Mouse (Mus musculus) A20 (cell line): ENCODE results near the gene Slc11a1.
"Not testable (repeated sequence)": the region's sequence is repeated elsewhere in the genome, so short reads cannot be mapped to it uniquely, and the experiment has no call there.

ENCODE experiments used
- DNase-seq: peaks from one replicate; pipeline ENCODE4 v3.0.0-alpha.2; 2011; ENCODE audit warnings: low read depth, low spot score

The Slc11a1 gene

GRCm38 (mm10) chr1:74374980-74375379 is at the start of gene Slc11a1:
Gene Slc11a1 (plus strand): TSS chr1:74375195.
- no peak for DNase-seq

- not testable (repeated sequence) for DNase-seq
Observed at GRCm38 (mm10) chr1:74326916-74327315, 48.1 kb upstream of the Slc11a1 start.

GRCm38 (mm10) chr1:74329899-74330431 is 45.0 kb upstream of the Slc11a1 start:
- DNase-seq: no peak

GRCm38 (mm10) chr1:74331046-74331681 is 43.8 kb upstream of the Slc11a1 start:
- DNase-seq: no peak

GRCm38 (mm10) chr1:74332241-74332763 is 42.7 kb upstream of the Slc11a1 start:
- DNase-seq: peak; percentile 100

- peak; percentile 62 for DNase-seq
Observed at GRCm38 (mm10) chr1:74332930-74333329, 42.1 kb upstream of the Slc11a1 start.

- DNase-seq: no peak
Observed at GRCm38 (mm10) chr1:74334607-74335006, 40.4 kb upstream of the Slc11a1 start.

GRCm38 (mm10) chr1:74335033-74335432 is 40.0 kb upstream of the Slc11a1 start:
- no peak for DNase-seq

- no peak for DNase-seq
Observed at GRCm38 (mm10) chr1:74335436-74336170, 39.4 kb upstream of the Slc11a1 start.

- DNase-seq: no peak
Observed at GRCm38 (mm10) chr1:74337241-74337771, 37.7 kb upstream of the Slc11a1 start.

GRCm38 (mm10) chr1:74338013-74338412 is 37.0 kb upstream of the Slc11a1 start:
- no peak for DNase-seq

- no peak for DNase-seq
Observed at GRCm38 (mm10) chr1:74338626-74339025, 36.4 kb upstream of the Slc11a1 start.

- no peak for DNase-seq
Observed at GRCm38 (mm10) chr1:74339917-74340316, 35.1 kb upstream of the Slc11a1 start.

GRCm38 (mm10) chr1:74340361-74340764 is 34.6 kb upstream of the Slc11a1 start:
- DNase-seq: no peak

GRCm38 (mm10) chr1:74340992-74341391 is 34.0 kb upstream of the Slc11a1 start:
- not testable (repeated sequence) for DNase-seq

GRCm38 (mm10) chr1:74341898-74342297 is 33.1 kb upstream of the Slc11a1 start:
- DNase-seq: no peak

- DNase-seq: peak; percentile 46
Observed at GRCm38 (mm10) chr1:74342308-74342707, 32.7 kb upstream of the Slc11a1 start.

GRCm38 (mm10) chr1:74343161-74343560 is 31.8 kb upstream of the Slc11a1 start:
- DNase-seq: no peak

GRCm38 (mm10) chr1:74344163-74344916 is 30.7 kb upstream of the Slc11a1 start:
- DNase-seq: peak; percentile 92

- no peak for DNase-seq
Observed at GRCm38 (mm10) chr1:74351185-74351769, 23.7 kb upstream of the Slc11a1 start.

GRCm38 (mm10) chr1:74352532-74353096 is 22.4 kb upstream of the Slc11a1 start:
- no peak for DNase-seq
